Mouse (Mus musculus) embryo, embryonic 9.5 days (tissue): ENCODE measurements around the gene Myom1.
"Not testable (repeated sequence)": the region's sequence is repeated elsewhere in the genome, so short reads cannot be mapped to it uniquely, and the experiment has no call there.

Experiments
- DNase-seq: peaks from one replicate; pipeline ENCODE4 v3.0.0-alpha.2; 2017; ENCODE audit errors: extremely low spot score

The Myom1 gene

GRCm38 (mm10) chr17:71002081-71002743 is at the start of gene Myom1:
Gene Myom1, plus strand, starts transcription at chr17:71002633.
- DNase-seq = peak; percentile 98

- DNase-seq = peak; percentile 75
These were observed 38.9 kb upstream of the Myom1 start for GRCm38 (mm10) chr17:70963546-70963945.

- no peak for DNase-seq
These were observed 37.2 kb upstream of the Myom1 start for GRCm38 (mm10) chr17:70965281-70965680.

GRCm38 (mm10) chr17:70966126-70966525 is 36.3 kb upstream of the Myom1 start:
- DNase-seq = no peak

- DNase-seq = peak; percentile 27
These were observed 35.2 kb upstream of the Myom1 start for GRCm38 (mm10) chr17:70967191-70967590.

GRCm38 (mm10) chr17:70967646-70968045 is 34.8 kb upstream of the Myom1 start:
- DNase-seq = no peak

GRCm38 (mm10) chr17:70968606-70969191 is 33.7 kb upstream of the Myom1 start:
- DNase-seq = peak; percentile 34

- DNase-seq = no peak
These were observed 31.2 kb upstream of the Myom1 start for GRCm38 (mm10) chr17:70971206-70971605.

- DNase-seq = no peak
These were observed 29.0 kb upstream of the Myom1 start for GRCm38 (mm10) chr17:70973398-70973797.

- DNase-seq = not testable (repeated sequence)
These were observed 28.4 kb upstream of the Myom1 start for GRCm38 (mm10) chr17:70974065-70974464.

GRCm38 (mm10) chr17:70977799-70978198 is 24.6 kb upstream of the Myom1 start:
- no peak for DNase-seq

- no peak for DNase-seq
These were observed 22.8 kb upstream of the Myom1 start for GRCm38 (mm10) chr17:70979345-70980223.

- DNase-seq = no peak
These were observed 16.7 kb upstream of the Myom1 start for GRCm38 (mm10) chr17:70985501-70986354.

GRCm38 (mm10) chr17:70986355-70986740 is 16.1 kb upstream of the Myom1 start:
- DNase-seq = no peak

GRCm38 (mm10) chr17:70986831-70987660 is 15.4 kb upstream of the Myom1 start:
- DNase-seq = no peak

- DNase-seq = no peak
These were observed 14.1 kb upstream of the Myom1 start for GRCm38 (mm10) chr17:70988337-70988767.

GRCm38 (mm10) chr17:70989430-70989829 is 13.0 kb upstream of the Myom1 start:
- DNase-seq = no peak

- DNase-seq = no peak
These were observed 12.4 kb upstream of the Myom1 start for GRCm38 (mm10) chr17:70989991-70990390.

- peak; percentile 93 for DNase-seq
These were observed 11.8 kb upstream of the Myom1 start for GRCm38 (mm10) chr17:70990403-70991303.
